Mouse (Mus musculus): Measurements from ENCODE around the gene Tgfbr2.

- no peak for TF ChIP-seq POLR2A (IDR thresholded peaks at IDR 0.05; ENCODE audit: low read depth, low read length)
- peak; percentile 26; the same call in 1 of the 2 replicates for TF ChIP-seq CTCF (conservative IDR thresholded peaks at IDR 0.05; ENCODE audit: insufficient read depth, insufficient read length, low read depth, low read length)
Observed at GRCm38 (mm10) chr9:116088912-116089311, 86.2 kb downstream of the Tgfbr2 start.

All from kidney, adult 2 months (tissue).